Mouse (Mus musculus) layer of hippocampus, adult 9-11 months (tissue): ENCODE data around the gene Sox8.

Experiments used
- DNase-seq: peaks from one replicate; pipeline ENCODE4 v3.0.0; 2022

The Sox8 gene

GRCm38 (mm10) chr17:25579332-25580047 is 9.0 kb upstream of the Sox8 start:
- DNase-seq: no peak

GRCm38 (mm10) chr17:25578920-25579319 is 8.4 kb upstream of the Sox8 start, which contains the start of gene Lmf1:
Lmf1 (plus strand) TSS chr17:25579085.
- peak; percentile 98 for DNase-seq

- DNase-seq: no peak
These were observed 7.2 kb upstream of the Sox8 start for GRCm38 (mm10) chr17:25577702-25578101.

- peak; percentile 67 for DNase-seq
These were observed 6.8 kb upstream of the Sox8 start for GRCm38 (mm10) chr17:25577263-25577662.

- no peak for DNase-seq
These were observed 5.5 kb upstream of the Sox8 start for GRCm38 (mm10) chr17:25576034-25576433.

GRCm38 (mm10) chr17:25575208-25575971 is 4.9 kb upstream of the Sox8 start:
- DNase-seq: peak; percentile 69

- DNase-seq: no peak
These were observed 951 bp upstream of the Sox8 start for GRCm38 (mm10) chr17:25571453-25571820.

- no peak for DNase-seq
These were observed 446 bp downstream of the Sox8 start for GRCm38 (mm10) chr17:25569833-25570647.

DNA sequence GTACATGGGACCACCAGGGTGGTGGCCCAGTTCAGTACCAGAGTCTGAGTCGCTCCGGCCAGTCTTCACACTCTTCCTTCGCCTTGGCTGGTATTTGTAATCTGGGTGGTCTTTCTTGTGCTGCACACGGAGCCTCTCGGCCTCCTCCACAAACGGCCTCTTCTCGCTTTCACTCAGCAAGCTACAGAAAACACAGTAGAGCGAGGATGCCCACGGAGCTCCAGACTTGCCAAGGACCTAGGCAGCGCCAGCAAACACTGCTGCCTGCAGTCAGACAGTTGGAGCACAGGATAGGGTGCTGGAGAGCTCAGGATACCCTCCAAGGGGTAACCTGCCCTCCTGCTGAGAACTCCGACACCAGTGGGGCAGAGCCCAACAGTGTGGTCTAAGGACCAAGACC is 1.6 kb downstream of the Sox8 start:
- DNase-seq: no peak

GRCm38 (mm10) chr17:25568206-25568605 is 2.3 kb downstream of the Sox8 start:
- peak; percentile 57 for DNase-seq

GRCm38 (mm10) chr17:25567745-25568144 is 2.7 kb downstream of the Sox8 start:
- DNase-seq: peak; percentile 76

DNA sequence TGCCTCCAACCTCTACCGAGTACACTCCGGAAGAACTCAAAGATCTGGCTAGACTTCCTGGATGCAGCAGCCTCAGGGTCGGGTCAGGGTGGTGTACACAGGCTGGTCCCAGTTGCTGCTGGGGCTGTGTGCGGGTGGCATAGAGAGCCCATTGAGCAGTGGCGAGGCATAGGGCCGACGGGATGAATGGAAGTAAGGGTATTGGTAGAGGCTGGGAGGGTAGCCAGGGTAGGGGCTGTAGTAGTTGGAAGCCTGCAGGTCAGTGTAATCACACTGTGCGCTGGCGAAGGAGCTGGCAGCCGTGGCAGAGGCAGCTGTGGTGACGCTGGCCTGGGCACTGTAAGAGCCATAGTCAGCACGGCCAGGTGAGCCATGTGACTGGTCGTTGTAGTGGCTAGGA is 3.2 kb downstream of the Sox8 start:
- DNase-seq: peak; percentile 49

DNA sequence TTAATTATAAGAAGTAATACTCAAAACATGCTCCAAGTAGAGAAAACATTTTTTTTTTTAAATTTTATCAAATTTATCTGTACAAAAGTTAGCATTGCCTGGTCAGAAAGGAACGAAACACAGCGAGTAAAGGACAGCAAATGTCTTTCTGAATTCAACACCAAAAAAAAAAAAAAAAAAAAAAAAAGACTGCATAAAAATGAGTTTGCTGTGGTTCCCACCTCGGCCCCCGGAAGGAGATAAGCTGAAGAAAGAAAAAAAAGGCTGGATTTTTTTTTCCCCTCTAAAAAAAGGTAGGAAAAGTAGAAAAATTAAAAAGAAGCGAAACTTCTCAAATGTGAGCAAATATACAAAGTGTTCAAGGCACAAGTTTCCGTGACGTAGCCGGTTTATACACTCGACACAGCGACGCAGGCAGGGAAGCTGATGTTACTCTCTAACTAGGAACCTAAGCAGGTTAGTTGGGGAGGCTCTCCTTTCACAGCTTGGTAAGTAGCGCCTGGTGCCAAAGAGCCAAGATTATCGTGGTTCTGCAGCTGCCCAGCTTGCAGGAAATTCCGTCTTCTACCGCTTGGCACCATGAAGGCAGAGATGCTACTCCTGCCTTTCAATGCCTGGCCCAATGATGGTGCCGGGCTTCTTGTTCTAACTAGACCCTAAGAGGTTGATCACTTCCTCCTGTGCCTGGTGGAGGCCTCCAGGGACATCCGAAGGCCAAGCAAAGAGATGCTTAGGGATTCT is 4.5 kb downstream of the Sox8 start:
- DNase-seq: no peak

DNA sequence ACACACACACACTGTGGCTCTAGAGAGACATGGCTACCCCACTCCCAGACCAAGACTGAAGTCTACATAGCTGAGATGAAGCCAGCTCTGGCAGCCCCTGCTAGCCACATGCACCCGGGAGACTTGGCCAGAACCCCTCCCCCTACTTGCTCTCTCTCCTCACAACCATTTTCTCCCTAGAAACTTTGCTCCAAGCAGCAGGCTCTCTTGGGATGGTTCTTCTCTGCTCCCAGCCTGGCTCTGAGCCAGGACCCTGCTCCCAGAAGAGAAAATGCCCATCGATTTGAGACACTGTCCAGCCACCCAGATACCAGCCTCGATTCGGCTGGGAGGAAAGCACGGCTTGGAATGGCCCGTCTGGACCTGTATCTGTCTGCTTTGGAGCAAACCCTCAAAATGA is 5.2 kb downstream of the Sox8 start:
- peak; percentile 59 for DNase-seq

DNA sequence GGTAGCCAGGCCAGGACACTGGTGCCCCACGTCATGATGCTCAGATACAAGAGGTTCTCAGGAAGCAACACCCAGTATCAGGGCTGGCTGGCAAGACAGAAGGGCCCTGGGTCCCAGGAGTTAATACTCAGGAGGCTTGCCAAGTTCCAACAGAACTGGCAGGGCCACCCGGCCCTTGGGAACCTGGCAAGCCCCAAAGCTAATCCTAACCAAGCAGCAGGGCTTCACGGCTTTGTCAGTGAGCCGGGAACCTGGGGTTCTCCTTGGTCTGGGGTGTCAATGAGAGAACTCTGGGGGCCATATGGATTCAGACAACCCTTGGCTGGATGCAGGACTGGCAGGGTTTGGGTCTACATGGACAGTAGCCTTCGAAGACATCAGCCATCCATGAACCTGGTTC is 6.0 kb downstream of the Sox8 start:
- DNase-seq: peak; percentile 61

GRCm38 (mm10) chr17:25561223-25562028 is 9.1 kb downstream of the Sox8 start:
- DNase-seq: peak; percentile 78

GRCm38 (mm10) chr17:25560554-25561222 is 9.8 kb downstream of the Sox8 start:
- DNase-seq: no peak

- DNase-seq: no peak
These were observed 10.9 kb downstream of the Sox8 start for GRCm38 (mm10) chr17:25559634-25560033.

GRCm38 (mm10) chr17:25556630-25557354 is 13.7 kb downstream of the Sox8 start:
- DNase-seq: peak; percentile 88
